Mouse (Mus musculus): ENCODE results near the gene Tmem102. TPM values are rescaled to one million over a fixed set of nuclear protein-coding genes. Genes with fewer than 3 reads are reported as not detected.

Tmem102 gene
- polyA plus RNA-seq, 2 experiments, result 1.8 to 5.9 TPM

DNA sequence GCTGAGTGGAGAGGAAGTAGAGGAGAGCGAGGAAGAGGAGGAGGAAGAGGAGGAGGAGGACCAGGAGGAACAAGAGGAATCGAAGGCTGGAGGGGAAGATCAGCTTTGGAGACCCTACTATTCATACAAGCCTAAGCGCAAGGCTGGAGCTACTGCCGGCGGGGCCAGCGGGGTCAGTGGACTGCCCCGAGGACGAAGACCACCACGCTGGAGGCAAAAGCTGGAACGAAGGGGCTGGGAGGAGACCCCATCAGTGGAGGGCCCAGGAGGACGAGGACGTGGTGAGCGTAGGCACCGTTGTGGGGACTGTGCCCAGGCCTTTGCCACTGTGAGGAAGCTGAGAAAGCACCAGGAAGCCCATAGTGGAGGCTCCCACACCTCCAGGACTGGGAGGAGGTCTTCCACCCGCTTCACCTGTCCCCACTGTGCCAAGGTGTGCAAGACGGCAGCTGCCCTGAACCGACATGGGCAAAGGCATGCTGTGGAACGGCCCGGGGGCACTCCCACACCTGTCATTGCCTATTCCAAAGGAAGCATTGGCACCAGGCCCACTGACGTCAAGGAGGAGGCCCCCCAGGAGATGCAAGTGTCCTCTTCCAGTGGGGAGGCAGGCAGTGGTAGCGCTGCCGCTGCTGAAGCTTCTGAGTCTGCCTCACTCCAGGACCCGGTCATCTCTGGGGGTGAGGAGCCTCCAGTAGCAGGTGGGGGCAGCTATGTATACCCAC, 27.0 kb downstream of the Tmem102 start:
- no peak for DNase-seq (ENCODE audit: low spot score)
- Histone ChIP-seq H3K27ac (replicated peaks; ENCODE audit: low read depth, low read length) (no peak overlapping the region), H3K36me3 (ENCODE audit: control insufficient read depth, insufficient read depth, low read length) (peaks cover 29% of the 10 kb centered on the region), H3K27me3 (ENCODE audit: control insufficient read depth, insufficient read depth, low read length) (no peaks in the 10 kb centered on the region), H3K9me3 (ENCODE audit: control insufficient read depth, low read length) (no peaks in the 10 kb centered on the region), H3K9ac (ENCODE audit: low read depth, low read length, severe bottlenecking) (no peak overlapping the region), H3K4me3 (replicated peaks; ENCODE audit: low read length) (no peak overlapping the region), H3K4me1 (ENCODE audit: control insufficient read depth, insufficient read depth, low read length) (peaks cover 6% of the 10 kb centered on the region), H3K4me2 (replicated peaks; ENCODE audit: low read depth, low read length, severe bottlenecking) (no peak overlapping the region)
- TF ChIP-seq POLR2A (IDR thresholded peaks at IDR 0.05; ENCODE audit: borderline replicate concordance, extremely low read depth, insufficient read depth, insufficient read length), result no peak
- ATAC-seq (ENCODE audit: low FRiP score, low read depth), result no peak
- 62% methylated on average over 21 of the region's 23 CpGs for WGBS

DNA sequence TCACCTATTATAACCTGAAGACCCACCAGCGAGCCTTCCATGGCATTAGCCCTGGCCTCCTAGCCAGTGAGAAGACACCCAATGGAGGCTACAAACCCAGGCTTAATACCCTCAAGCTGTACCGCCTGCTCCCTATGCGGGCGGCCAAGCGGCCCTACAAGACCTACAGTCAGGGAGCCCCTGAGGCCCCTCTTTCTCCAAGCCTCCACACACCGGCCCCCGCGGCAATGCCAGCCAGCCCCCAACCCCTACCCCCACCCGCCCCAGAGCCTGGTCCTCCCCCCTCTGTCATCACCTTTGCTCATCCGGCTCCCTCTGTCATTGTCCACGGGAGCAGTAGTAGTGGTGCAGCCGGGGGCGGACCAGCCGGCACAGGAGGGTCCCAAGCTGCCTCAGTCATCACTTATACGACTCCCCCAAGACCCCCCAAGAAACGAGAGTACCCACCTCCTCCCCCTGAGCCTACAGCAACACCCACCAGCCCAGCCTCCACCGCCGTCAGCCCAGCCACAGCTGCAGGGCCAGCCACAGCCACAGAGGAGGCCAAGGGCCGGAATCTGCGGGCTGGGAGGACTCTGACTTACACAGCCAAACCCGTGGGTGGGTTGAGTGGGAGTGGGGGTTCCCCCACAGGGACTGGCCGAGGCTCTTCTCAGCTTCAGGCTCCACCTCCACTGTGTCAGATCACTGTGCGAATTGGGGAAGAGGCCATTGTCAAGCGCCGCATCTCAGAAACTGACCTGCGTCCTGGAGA, 27.7 kb downstream of the Tmem102 start:
- no peak for DNase-seq (ENCODE audit: low spot score)
- H3K36me3 ChIP-seq (ENCODE audit: control insufficient read depth, insufficient read depth, low read length), result peaks cover 29% of the 10 kb centered on the region
- no peak for TF ChIP-seq POLR2A (IDR thresholded peaks at IDR 0.05; ENCODE audit: borderline replicate concordance, extremely low read depth, insufficient read depth, insufficient read length)
- no peaks in the 10 kb centered on the region for H3K9me3 ChIP-seq (ENCODE audit: control insufficient read depth, low read length)
- no peak for ATAC-seq (ENCODE audit: low FRiP score, low read depth)
- no peak overlapping the region for H3K27ac ChIP-seq (replicated peaks; ENCODE audit: low read depth, low read length)
- H3K4me3 ChIP-seq (replicated peaks; ENCODE audit: low read length), result no peak overlapping the region
- 61% methylated on average over 25 of the region's 26 CpGs for WGBS
- no peak overlapping the region for H3K9ac ChIP-seq (ENCODE audit: low read depth, low read length, severe bottlenecking)
- H3K4me1 ChIP-seq (ENCODE audit: control insufficient read depth, insufficient read depth, low read length), result peaks cover 6% of the 10 kb centered on the region
- H3K4me2 ChIP-seq (replicated peaks; ENCODE audit: low read depth, low read length, severe bottlenecking), result no peak overlapping the region
- no peaks in the 10 kb centered on the region for H3K27me3 ChIP-seq (ENCODE audit: control insufficient read depth, insufficient read depth, low read length)

DNA sequence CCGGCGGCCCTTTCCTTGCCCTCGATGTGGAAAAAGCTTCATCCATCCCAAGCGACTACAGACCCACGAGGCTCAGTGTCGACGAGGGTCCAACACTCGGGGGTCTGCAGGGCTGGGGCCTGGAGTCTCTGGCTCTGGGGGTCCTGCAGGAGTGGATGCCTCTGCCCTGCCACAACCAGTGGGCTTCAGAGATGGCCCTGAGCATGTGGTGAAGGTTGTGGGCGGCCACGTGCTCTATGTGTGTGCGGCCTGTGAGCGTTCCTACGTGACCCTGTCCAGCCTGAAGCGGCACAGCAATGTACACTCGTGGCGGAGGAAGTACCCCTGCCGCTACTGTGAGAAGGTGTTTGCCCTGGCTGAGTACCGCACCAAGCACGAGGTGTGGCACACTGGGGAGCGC, 28.9 kb downstream of the Tmem102 start:
- TF ChIP-seq POLR2A (IDR thresholded peaks at IDR 0.05; ENCODE audit: borderline replicate concordance, extremely low read depth, insufficient read depth, insufficient read length), result no peak
- Histone ChIP-seq H3K36me3 (ENCODE audit: control insufficient read depth, insufficient read depth, low read length) (peaks cover 29% of the 10 kb centered on the region), H3K4me3 (replicated peaks; ENCODE audit: low read length) (no peak overlapping the region), H3K27ac (replicated peaks; ENCODE audit: low read depth, low read length) (no peak overlapping the region), H3K4me2 (replicated peaks; ENCODE audit: low read depth, low read length, severe bottlenecking) (no peak overlapping the region), H3K27me3 (ENCODE audit: control insufficient read depth, insufficient read depth, low read length) (no peaks in the 10 kb centered on the region), H3K9ac (ENCODE audit: low read depth, low read length, severe bottlenecking) (no peak overlapping the region), H3K4me1 (ENCODE audit: control insufficient read depth, insufficient read depth, low read length) (peaks cover 6% of the 10 kb centered on the region), H3K9me3 (ENCODE audit: control insufficient read depth, low read length) (no peaks in the 10 kb centered on the region)
- WGBS, result 85% methylated on average over 20 of the region's 20 CpGs
- DNase-seq (ENCODE audit: low spot score), result no peak
- ATAC-seq (ENCODE audit: low FRiP score, low read depth), result no peak

DNA sequence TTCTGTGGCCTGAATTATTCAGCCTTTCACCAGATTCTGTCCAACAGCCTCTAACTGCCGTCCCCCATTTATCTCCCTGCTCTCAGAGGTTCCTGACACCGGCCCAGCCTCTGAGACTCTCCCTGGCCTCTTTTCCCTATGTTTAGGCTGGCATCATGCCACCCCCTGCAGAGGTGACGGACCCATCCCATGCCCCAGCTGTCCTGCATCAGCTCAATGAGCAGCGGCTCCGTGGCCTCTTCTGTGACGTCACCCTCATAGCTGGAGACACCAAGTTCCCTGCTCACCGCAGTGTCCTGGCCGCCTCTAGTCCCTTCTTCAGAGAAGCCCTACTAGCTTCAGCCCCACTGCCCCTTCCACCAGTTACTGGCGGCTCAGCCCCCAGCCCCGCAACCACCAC, 29.7 kb downstream of the Tmem102 start:
- Histone ChIP-seq H3K9ac (ENCODE audit: low read depth, low read length, severe bottlenecking) (no peak overlapping the region), H3K4me3 (replicated peaks; ENCODE audit: low read length) (no peak overlapping the region), H3K9me3 (ENCODE audit: control insufficient read depth, low read length) (no peaks in the 10 kb centered on the region), H3K36me3 (ENCODE audit: control insufficient read depth, insufficient read depth, low read length) (peaks cover 29% of the 10 kb centered on the region), H3K27me3 (ENCODE audit: control insufficient read depth, insufficient read depth, low read length) (no peaks in the 10 kb centered on the region), H3K4me2 (replicated peaks; ENCODE audit: low read depth, low read length, severe bottlenecking) (no peak overlapping the region), H3K27ac (replicated peaks; ENCODE audit: low read depth, low read length) (no peak overlapping the region), H3K4me1 (ENCODE audit: control insufficient read depth, insufficient read depth, low read length) (peaks cover 6% of the 10 kb centered on the region)
- DNase-seq (ENCODE audit: low spot score), result no peak
- 67% methylated on average over 10 of the region's 10 CpGs for WGBS
- no peak for ATAC-seq (ENCODE audit: low FRiP score, low read depth)
- TF ChIP-seq POLR2A (IDR thresholded peaks at IDR 0.05; ENCODE audit: borderline replicate concordance, extremely low read depth, insufficient read depth, insufficient read length), result no peak

DNA sequence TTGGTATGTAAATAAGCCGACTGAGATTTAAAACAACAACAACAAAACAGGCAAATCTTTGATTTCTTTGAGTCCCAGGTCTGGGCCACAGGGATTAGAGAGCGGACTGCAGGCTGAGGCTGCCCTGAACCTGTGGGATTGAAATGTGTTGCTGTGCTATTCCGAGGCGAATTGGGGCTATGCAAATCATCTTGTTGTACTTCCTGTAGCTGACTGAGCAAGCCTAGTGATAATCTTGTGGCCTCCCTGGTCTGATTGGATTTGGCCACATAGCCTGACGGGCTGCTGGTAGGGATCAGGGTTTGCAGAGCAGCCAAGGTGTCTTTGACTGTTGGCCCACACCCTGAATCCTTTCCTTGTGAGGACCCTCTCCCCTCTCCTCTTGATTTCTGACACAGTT, 30.5 kb downstream of the Tmem102 start:
- DNase-seq (ENCODE audit: low spot score), result no peak
- WGBS, result 66% methylated on average over 5 of the region's 5 CpGs
- H3K4me2 ChIP-seq (replicated peaks; ENCODE audit: low read depth, low read length, severe bottlenecking), result no peak overlapping the region
- H3K9me3 ChIP-seq (ENCODE audit: control insufficient read depth, low read length), result no peaks in the 10 kb centered on the region
- H3K27ac ChIP-seq (replicated peaks; ENCODE audit: low read depth, low read length), result no peak overlapping the region
- no peak for ATAC-seq (ENCODE audit: low FRiP score, low read depth)
- H3K4me3 ChIP-seq (replicated peaks; ENCODE audit: low read length), result no peak overlapping the region
- H3K9ac ChIP-seq (ENCODE audit: low read depth, low read length, severe bottlenecking), result no peak overlapping the region
- no peaks in the 10 kb centered on the region for H3K27me3 ChIP-seq (ENCODE audit: control insufficient read depth, insufficient read depth, low read length)
- H3K36me3 ChIP-seq (ENCODE audit: control insufficient read depth, insufficient read depth, low read length), result peaks cover 32% of the 10 kb centered on the region
- H3K4me1 ChIP-seq (ENCODE audit: control insufficient read depth, insufficient read depth, low read length), result peaks cover 6% of the 10 kb centered on the region
- no peak for TF ChIP-seq POLR2A (IDR thresholded peaks at IDR 0.05; ENCODE audit: borderline replicate concordance, extremely low read depth, insufficient read depth, insufficient read length)
